Mouse (Mus musculus) olfactory bulb, adult 2 months (tissue): ENCODE results near the gene Glis2.

ENCODE experiments used
- CTCF ChIP-seq: fragments of 200-500 bp; IDR thresholded peaks from 2 replicates; pipeline ENCODE4 v1.5.1; 2012; ENCODE audit warnings: low read depth, mild to moderate bottlenecking, low read length, moderate library complexity; ENCODE audit not compliant: insufficient read depth
- POLR2A ChIP-seq: fragments of 200-500 bp; IDR thresholded peaks from 2 replicates; pipeline ENCODE4 v1.6.1; 2012; ENCODE audit warnings: mild to moderate bottlenecking, low read depth, low read length, moderate library complexity; ENCODE audit not compliant: insufficient read depth

DNA sequence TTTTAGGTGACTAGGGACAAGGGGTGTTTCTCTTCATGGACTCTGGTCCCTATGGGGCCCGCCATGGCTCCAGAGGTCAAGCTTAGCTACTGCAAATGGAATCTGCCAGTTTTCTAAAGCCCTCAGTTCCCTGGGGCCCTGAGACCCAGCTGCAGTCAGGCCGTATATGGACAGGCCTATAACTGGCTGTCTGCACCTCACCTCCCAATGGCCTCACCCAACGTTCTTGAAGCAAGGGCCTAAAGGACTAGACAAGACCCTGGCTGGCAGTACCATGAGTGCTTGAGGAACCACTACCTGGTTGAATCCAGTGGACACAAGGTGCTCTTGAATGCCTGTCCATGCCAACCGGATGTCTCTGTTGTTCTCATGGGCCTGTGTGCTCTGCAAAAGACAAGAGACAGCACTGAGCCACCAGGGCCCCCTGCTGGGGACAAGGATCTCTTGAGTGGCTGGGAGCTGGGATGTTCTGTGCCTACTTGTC lies 60.8 kb downstream of the Glis2 start:
- TF ChIP-seq CTCF (no peak), POLR2A (no peak)
